Mouse (Mus musculus) embryonic fibroblast, embryonic 13.5 days (primary cell): ENCODE measurements around the gene Cacybp. TPM values are rescaled to one million over a fixed set of nuclear protein-coding genes. Genes with fewer than 3 reads are reported as not detected.

Source experiments
- H3K27ac ChIP-seq: 2 replicates; pipeline ENCODE4 v1.5.1; 2012; ENCODE audit warnings: low read length, control low read depth, inconsistent platforms; ENCODE audit not compliant: insufficient read depth
- H3K4me1 ChIP-seq: 2 replicates; pipeline ENCODE4 v1.6.1; 2011; ENCODE audit warnings: low read length; ENCODE audit not compliant: control insufficient read depth, insufficient read depth
- H3K4me3 ChIP-seq: 2 replicates; pipeline ENCODE4 v1.5.1; 2011; ENCODE audit warnings: mild to moderate bottlenecking, control low read depth, low read length; ENCODE audit not compliant: insufficient read depth
- CTCF ChIP-seq: IDR thresholded peaks from 2 replicates; pipeline ENCODE4 v1.5.1; 2011; ENCODE audit warnings: mild to moderate bottlenecking, control low read depth, low read length, moderate library complexity, borderline replicate concordance; ENCODE audit not compliant: insufficient read depth
- POLR2A ChIP-seq: IDR thresholded peaks from 2 replicates; pipeline ENCODE4 v1.6.1; 2011; ENCODE audit warnings: low read depth, mild to moderate bottlenecking, control low read depth, low read length, moderate library complexity
- polyA plus RNA-seq: library from polyadenylated mRNA; stranded (reverse); fragments of >200 nt; gene quantifications from 2 replicates; pipeline ENCODE4 v1.2.4, GENCODE M21; 2011; ENCODE audit warnings: low read depth; ENCODE audit not compliant: missing spikeins, insufficient read length

Gene Cacybp
- polyA plus RNA-seq, 1 experiment = 138 TPM

- H3K4me1 ChIP-seq = no peaks in the 10 kb centered on the region
- TF ChIP-seq POLR2A (no peak), CTCF (no peak)
- no peak overlapping the region for H3K4me3 ChIP-seq
- H3K27ac ChIP-seq = no peak overlapping the region
Observed at GRCm38 (mm10) chr1:160246844-160247243, 34.2 kb upstream of the Cacybp start.

- Histone ChIP-seq H3K4me3 (no peak overlapping the region), H3K27ac (no peak overlapping the region), H3K4me1 (no peaks in the 10 kb centered on the region)
- TF ChIP-seq POLR2A (no peak), CTCF (no peak)
Observed at GRCm38 (mm10) chr1:160245954-160246353, 33.3 kb upstream of the Cacybp start.

GRCm38 (mm10) chr1:160244689-160245088 is 32.0 kb upstream of the Cacybp start:
- no peak for TF ChIP-seq POLR2A
- no peaks in the 10 kb centered on the region for H3K4me1 ChIP-seq
- H3K27ac ChIP-seq = no peak overlapping the region

DNA sequence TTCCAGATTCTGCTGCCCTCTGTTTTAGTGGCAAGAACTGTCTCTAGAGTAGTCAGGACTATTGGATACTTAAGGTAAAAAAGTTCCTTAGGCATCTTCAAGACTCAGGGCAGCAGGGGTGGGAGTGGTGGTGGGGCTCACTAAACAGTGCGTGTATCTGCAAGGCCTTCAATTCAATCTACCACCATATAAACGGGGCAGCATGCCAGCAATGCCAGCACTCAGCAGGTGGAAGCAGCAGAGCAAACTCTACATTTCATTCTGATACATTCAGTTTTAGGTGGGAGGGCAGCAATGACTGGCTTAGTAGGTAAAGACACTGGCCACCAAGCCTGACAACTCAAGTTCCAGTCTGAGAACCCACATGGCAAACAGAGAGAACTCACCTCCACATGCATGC is 27.4 kb upstream of the Cacybp start:
- Histone ChIP-seq H3K4me1 (no peaks in the 10 kb centered on the region), H3K4me3 (no peak overlapping the region), H3K27ac (no peak overlapping the region)
- no peak for TF ChIP-seq CTCF
- no peak for TF ChIP-seq POLR2A

More at GRCm38 (mm10) chr1:160244689-160245088, 32.0 kb upstream of the Cacybp start:
- H3K4me3 ChIP-seq = no peak overlapping the region

DNA sequence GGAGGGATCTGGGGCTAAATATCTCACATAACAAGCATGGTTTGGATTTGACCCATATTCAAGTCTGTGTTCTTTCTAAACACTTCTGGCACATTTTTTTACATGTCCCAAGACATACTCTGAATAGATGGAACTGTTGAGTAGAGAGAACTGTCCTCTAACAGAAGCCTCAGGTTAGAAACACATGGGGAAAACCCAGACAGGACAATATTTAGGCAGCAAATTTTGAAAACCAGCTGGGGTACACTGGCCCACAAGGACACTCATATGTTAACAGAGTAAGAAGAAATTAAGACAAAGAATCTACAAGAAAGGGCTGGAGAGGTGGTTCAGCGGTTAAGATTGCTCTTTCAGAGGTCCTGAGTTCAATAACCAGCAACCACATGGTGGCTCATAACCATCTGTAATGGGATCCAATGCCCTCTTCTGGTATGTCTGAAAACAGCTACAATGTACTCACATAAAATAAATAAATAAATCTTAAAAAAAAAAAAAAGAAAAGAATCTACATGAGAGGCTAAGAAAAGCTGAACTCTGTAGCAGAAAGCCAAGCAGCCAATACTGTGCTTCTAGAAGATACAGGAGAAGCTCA is 26.3 kb upstream of the Cacybp start:
- no peak for TF ChIP-seq CTCF
- no peak for TF ChIP-seq POLR2A

DNA sequence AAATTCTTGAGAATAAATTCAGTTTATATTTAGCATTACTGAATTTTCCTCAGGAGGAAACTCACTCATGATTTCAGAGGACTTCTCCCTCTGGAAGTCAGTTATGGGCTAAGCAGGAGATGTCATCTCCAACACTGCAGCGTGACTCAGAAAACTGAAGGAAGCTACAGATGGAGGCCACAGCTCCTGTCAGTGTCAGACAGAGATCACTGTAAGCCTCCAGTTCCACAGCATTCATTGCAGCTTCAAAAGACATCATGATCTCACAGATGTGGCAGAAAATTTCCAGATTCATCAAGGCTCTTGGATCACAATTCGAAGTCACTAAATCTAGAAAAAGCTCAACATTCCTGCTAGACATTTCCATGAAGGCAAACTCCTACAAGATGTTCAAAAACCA is 25.3 kb upstream of the Cacybp start:
- no peak overlapping the region for H3K4me3 ChIP-seq
- no peak overlapping the region for H3K27ac ChIP-seq
- TF ChIP-seq CTCF (no peak), POLR2A (no peak)
- H3K4me1 ChIP-seq = peaks cover 8% of the 10 kb centered on the region

More for the DNA sequence above, 26.3 kb upstream of the Cacybp start:
- Histone ChIP-seq H3K27ac (no peak overlapping the region), H3K4me3 (no peak overlapping the region), H3K4me1 (peaks cover 4% of the 10 kb centered on the region; the same call in 1 of the 2 replicates)

- Histone ChIP-seq H3K4me1 (peaks cover 12% of the 10 kb centered on the region), H3K27ac (peak overlapping the region; percentile 44; the same call in 1 of the 2 replicates), H3K4me3 (no peak overlapping the region)
- TF ChIP-seq POLR2A = no peak
- TF ChIP-seq CTCF = no peak
Observed at GRCm38 (mm10) chr1:160233921-160234320, 21.2 kb upstream of the Cacybp start.

GRCm38 (mm10) chr1:160232113-160232512 is 19.4 kb upstream of the Cacybp start:
- no peak overlapping the region for H3K27ac ChIP-seq
- peaks cover 12% of the 10 kb centered on the region for H3K4me1 ChIP-seq
- no peak for TF ChIP-seq POLR2A
- TF ChIP-seq CTCF = no peak
- H3K4me3 ChIP-seq = no peak overlapping the region

DNA sequence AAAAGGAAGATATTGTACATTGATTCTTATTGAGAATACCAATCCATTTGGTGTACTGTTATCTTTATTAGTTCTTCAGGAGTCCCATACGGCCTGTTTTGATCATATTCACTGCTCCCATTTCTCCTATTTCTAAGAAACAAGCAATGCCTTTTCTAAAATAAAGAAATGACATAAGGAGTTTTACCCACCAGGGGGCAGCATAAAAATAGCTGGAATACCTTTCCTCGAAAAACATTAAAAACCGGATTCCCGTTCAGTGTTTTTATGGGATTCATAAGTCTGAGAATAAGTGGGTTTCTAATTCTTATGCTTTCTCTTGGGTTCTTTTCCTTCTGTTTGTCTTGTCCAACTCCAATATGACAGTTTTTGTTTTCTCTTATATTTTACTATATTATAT is 18.3 kb upstream of the Cacybp start:
- TF ChIP-seq CTCF = no peak
- no peak for TF ChIP-seq POLR2A
- Histone ChIP-seq H3K27ac (no peak overlapping the region), H3K4me1 (peaks cover 12% of the 10 kb centered on the region), H3K4me3 (no peak overlapping the region)

GRCm38 (mm10) chr1:160227850-160228249 is 15.2 kb upstream of the Cacybp start:
- TF ChIP-seq POLR2A (no peak), CTCF (no peak)

More at GRCm38 (mm10) chr1:160227850-160228249, 15.2 kb upstream of the Cacybp start:
- H3K27ac ChIP-seq = no peak overlapping the region
- H3K4me3 ChIP-seq = no peak overlapping the region
- H3K4me1 ChIP-seq = peaks cover 5% of the 10 kb centered on the region; the same call in 1 of the 2 replicates
